Comparison of ENCODE assay signal across 10 mouse cellular contexts in genomic region chr5:24603431-24604010, GRCm38 (mm10). TPM values are rescaled to one million over a fixed set of nuclear protein-coding genes. Genes with fewer than 3 reads are reported as not detected.
DNase-seq lines count a peak whose midpoint lies in the region; ATAC-seq and TF ChIP-seq lines count a peak whose summit lies in the region.
"Had no signal": no experiment of that assay in that cellular context is flagged by ENCODE, and none has a peak within 500 bp of the region (broad histone marks: within the 10 kb centered on the region; RNA-seq: fewer than 3 reads in every experiment).

No protein-coding gene starts in this region.

- 51% methylated on average over 8 of the region's 8 CpGs for WGBS in limb, embryonic 12.5 days
- WGBS in stomach, postnatal 0 days = 68% methylated on average over 8 of the region's 8 CpGs

- no peak for TF ChIP-seq CTCF in stomach, postnatal 0 days (IDR thresholded peaks at IDR 0.05; ENCODE audit: low read depth)

- H3K27me3 ChIP-seq in limb, embryonic 12.5 days = peaks cover 20% of the 10 kb centered on the region
- no peaks in the 10 kb centered on the region for H3K27me3 ChIP-seq in stomach, postnatal 0 days (ENCODE audit: control insufficient read depth, insufficient read depth, low read length)

- peak overlapping the region; percentile 74 for H3K4me3 ChIP-seq in limb, embryonic 12.5 days (replicated peaks)
- peak overlapping the region; percentile 62; the same call in 1 of the 2 replicates for H3K4me3 ChIP-seq in stomach, postnatal 0 days (ENCODE audit: low read depth, low read length)

- peak; percentile 58 for DNase-seq in cerebellum, adult 9-10 months
- DNase-seq in cerebellum, adult 11 months = no peak
- DNase-seq in right cerebral cortex, postnatal 4 days = peak; percentile 34
- DNase-seq in right cerebral cortex, postnatal 10 days (ENCODE audit: low spot score in 2 of 2) = no peak
- DNase-seq in stomach, postnatal 0 days (ENCODE audit: low spot score) = no peak
- DNase-seq in frontal cortex, postnatal 25 days (ENCODE audit: low spot score in 2 of 2) = no peak
- no peak for DNase-seq in right cerebral cortex, postnatal 36 days (ENCODE audit: low spot score in 2 of 2)

- TF ChIP-seq EP300 in stomach, postnatal 0 days (optimal IDR thresholded peaks at IDR 0.05) = no peak

- H3K27ac ChIP-seq in limb, embryonic 12.5 days = peak overlapping the region; percentile 100
- H3K27ac ChIP-seq in stomach, postnatal 0 days (replicated peaks) = peak overlapping the region; percentile 98

- H3K9ac ChIP-seq in limb, embryonic 12.5 days (replicated peaks) = 0 out of 2 replicates have a peak overlapping the region, but pooled peaks have one; percentile 1
- peak overlapping the region; percentile 76; the same call in 1 of the 2 replicates for H3K9ac ChIP-seq in stomach, postnatal 0 days (ENCODE audit: low read length)

- no peak for ATAC-seq in limb, embryonic 12.5 days (ENCODE audit: insufficient number of reproducible peaks, insufficient read depth, low FRiP score, low TSS enrichment, low read depth)
- ATAC-seq in stomach, postnatal 0 days (ENCODE audit: low FRiP score, low TSS enrichment) = no peak
- ATAC-seq: inflammation-experienced regulatory T-cells, adult 6 months had no signal

- H3K9me3 ChIP-seq in limb, embryonic 12.5 days = no peaks in the 10 kb centered on the region
- no peaks in the 10 kb centered on the region for H3K9me3 ChIP-seq in stomach, postnatal 0 days (ENCODE audit: control insufficient read depth, low read length)

- H3K36me3 ChIP-seq in limb, embryonic 12.5 days = no peaks in the 10 kb centered on the region
- H3K36me3 ChIP-seq in stomach, postnatal 0 days (ENCODE audit: control insufficient read depth, insufficient read depth, low read length) = no peaks in the 10 kb centered on the region

- H3K4me2 ChIP-seq in limb, embryonic 12.5 days = peak overlapping the region; percentile 90
- H3K4me2 ChIP-seq in stomach, postnatal 0 days (replicated peaks; ENCODE audit: low read depth) = peak overlapping the region; percentile 94

- peaks cover 73% of the 10 kb centered on the region for H3K4me1 ChIP-seq in limb, embryonic 12.5 days (replicated peaks)
- H3K4me1 ChIP-seq in stomach, postnatal 0 days (replicated peaks; ENCODE audit: control insufficient read depth, insufficient read depth) = peaks cover 21% of the 10 kb centered on the region

RNA-seq across cellular contexts. Expression of gene Chpf2, which starts 17.0 kb away (rescaled TPM):
- 20.1 and 24.0 TPM in 2 replicates for polyA plus RNA-seq in limb, embryonic 12.5 days (2016; fragmentation: Nextera tagmentation; extraction: Ambion mirVana)
- polyA plus RNA-seq in stomach, postnatal 0 days (2015; fragmentation: Nextera tagmentation; extraction: Ambion mirVana) = 18.2 and 19.2 TPM in 2 replicates

RNA-seq across cellular contexts. Expression of gene Smarcd3, which starts 20.7 kb away (rescaled TPM):
- polyA plus RNA-seq in limb, embryonic 12.5 days (2016; fragmentation: Nextera tagmentation; extraction: Ambion mirVana) = 68.5 and 72.6 TPM in 2 replicates
- polyA plus RNA-seq in stomach, postnatal 0 days (2015; fragmentation: Nextera tagmentation; extraction: Ambion mirVana) = 13.3 and 17.8 TPM in 2 replicates

RNA-seq across cellular contexts. Expression of gene Abcf2, which starts 26.3 kb away (rescaled TPM):
- 131 and 134 TPM in 2 replicates for polyA plus RNA-seq in limb, embryonic 12.5 days (2016; fragmentation: Nextera tagmentation; extraction: Ambion mirVana)
- 45.2 and 45.3 TPM in 2 replicates for polyA plus RNA-seq in stomach, postnatal 0 days (2015; fragmentation: Nextera tagmentation; extraction: Ambion mirVana)

RNA-seq across cellular contexts. Expression of gene 4931409K22Rik, which starts 46.9 kb away (rescaled TPM):
- 0.06 and 0.19 TPM in 2 replicates for polyA plus RNA-seq in limb, embryonic 12.5 days (2016; fragmentation: Nextera tagmentation; extraction: Ambion mirVana)
- 0.08 TPM in 1 of 2 replicates, not detected in the other for polyA plus RNA-seq in stomach, postnatal 0 days (2015; fragmentation: Nextera tagmentation; extraction: Ambion mirVana)
- polyA plus RNA-seq: C2C12; inflammation-experienced regulatory T-cells, adult 6 months had no signal

Comparison
In these comparisons a context has a peak if more than half of its experiments do, and no peak if none do; other contexts are left out.
1. DNase-seq: peak in cerebellum, adult 9-10 months (single experiment) and right cerebral cortex, postnatal 4 days (single experiment); none in cerebellum, adult 11 months (single experiment), right cerebral cortex, postnatal 10 days (0 of 2), stomach, postnatal 0 days (single experiment), frontal cortex, postnatal 25 days (0 of 2) and right cerebral cortex, postnatal 36 days (0 of 2).